Mouse (Mus musculus) yolk sac, embryonic 10.5 days (tissue): Measurements from ENCODE around the gene Apoc4.
A peak's percentile ranks its signal among the peaks of the same experiment; 100 is the strongest.

Experiments used
- DNase-seq: peaks from one replicate; pipeline ENCODE4 v3.0.0-alpha.2; 2017; ENCODE audit warnings: low spot score

Apoc4 gene

DNA sequence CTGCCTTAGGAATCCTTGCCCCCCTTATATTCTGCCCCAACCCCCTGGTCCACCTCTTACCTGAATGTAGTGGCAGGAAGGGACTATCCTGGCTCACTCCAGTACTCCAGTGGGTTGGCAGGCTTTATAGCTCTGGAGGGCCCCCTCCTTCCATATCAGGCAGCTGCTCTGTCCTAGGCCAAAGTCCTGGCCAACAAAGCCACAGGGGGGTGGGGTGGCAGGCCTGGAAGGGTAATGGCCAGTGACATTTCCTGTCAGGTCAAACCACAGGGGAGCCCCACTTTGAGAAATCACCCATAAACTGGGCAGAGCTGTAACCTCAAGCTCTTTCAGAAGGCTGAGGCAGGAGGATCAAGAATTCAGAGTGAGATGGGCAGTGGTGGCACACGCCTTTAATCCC lies 4.6 kb downstream of the Apoc4 start:
- DNase-seq: peak; percentile 75

DNA sequence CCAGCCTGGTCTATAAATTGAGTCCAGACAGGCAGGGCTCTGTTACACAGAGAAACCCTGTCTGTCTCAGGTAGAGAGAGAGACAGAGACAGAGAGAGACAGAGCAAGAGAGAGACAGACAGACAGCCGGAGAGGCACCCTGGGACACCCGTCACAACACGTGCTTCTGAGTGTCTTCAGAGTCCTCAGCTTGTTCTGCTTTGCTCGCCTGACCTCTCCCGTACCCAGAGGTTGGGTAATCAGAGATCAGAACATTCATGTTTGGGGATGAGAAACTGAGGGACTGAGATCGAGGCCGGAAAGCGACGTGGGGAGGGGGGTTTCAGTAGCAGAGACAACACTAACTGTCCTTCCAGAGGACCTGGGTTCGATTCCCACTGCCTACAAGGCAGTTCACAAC lies 5.5 kb downstream of the Apoc4 start:
- no peak for DNase-seq

DNA sequence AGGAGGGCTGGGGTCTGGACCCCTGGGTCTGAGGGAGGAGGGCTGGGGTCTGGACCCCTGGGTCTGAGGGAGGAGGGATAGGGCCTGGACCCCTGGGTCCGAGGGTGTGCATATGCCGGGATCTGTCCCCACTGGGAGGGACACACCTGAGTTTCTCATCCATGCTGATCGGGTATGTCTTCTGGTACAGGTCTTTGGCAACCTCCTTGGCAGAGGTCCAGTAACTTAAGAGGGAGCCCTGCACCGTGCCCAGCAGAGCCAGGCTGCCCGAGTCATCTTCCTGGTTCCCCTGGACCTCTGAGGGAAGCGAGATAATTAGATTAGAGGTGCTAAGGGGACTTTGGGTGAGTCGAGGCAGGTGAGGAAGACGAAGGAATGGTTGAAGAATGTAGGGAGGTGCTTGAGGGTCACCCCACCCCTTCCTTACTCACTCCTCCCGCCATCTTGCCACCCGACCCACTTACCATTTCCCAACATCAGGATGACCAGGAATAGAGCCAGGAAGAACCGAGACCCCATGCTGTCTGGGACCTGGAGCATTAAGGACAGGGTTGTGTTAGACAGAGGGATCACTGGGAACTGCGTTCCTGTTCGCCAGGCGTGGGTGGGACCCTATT lies 8.1 kb downstream of the Apoc4 start:
- DNase-seq: no peak

DNA sequence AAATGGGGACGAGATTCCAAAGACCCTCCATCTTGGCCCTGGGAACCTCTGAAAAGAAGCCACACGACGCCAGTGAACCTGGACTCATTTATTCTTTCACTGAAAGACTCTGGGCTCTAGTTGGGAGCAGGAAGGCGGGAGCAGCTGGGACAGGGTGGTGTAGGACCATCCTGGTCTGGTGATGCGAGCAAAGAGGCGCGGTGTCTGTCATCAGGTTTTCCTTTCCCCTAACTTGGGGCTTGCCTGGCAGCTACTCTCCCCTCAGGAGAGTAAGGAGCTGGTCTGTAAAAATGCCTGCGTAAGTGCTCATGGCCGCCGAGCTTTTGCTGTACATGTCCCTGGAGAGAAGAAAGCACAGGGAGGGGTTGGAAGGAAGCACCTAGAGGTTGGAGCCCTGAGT lies 9.8 kb downstream of the Apoc4 start:
- DNase-seq: no peak

DNA sequence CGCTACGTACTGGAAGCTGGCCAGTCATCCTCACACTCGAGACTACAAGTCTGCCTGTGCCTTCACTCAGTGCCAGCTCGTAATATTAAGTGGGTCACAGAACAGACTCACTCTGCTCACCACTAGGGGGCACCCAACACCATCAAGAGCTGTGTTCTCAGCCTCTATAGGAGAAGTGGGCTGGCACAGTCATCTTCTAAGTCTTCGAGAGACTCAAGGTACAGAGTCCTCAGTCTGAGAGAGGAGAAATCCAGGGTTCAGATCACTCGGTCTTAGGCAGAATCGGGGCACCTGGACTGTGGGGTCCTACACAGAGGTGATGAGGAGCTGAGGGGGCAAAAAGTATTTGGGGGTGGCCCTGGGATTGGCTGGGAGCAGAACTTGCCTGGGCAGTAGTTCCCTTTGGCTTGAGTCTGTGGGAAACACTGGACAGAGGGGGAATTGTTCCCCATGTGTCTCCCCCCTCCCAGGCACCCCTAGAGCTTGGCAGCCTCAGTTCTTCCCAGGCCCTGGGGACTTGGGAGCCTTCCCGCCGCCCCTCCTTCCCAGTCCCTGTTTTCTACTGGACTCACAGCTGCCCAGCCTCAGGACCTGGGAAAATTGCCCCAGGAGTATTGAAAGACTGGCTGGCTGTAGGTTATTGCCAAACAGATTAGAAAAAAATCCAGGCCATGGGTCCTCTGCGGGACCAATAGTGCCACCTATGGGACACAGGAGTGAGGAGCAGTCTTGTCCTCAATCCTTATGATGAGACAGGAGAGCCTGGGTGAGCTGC lies 12.1 kb downstream of the Apoc4 start:
- peak; percentile 85 for DNase-seq

DNA sequence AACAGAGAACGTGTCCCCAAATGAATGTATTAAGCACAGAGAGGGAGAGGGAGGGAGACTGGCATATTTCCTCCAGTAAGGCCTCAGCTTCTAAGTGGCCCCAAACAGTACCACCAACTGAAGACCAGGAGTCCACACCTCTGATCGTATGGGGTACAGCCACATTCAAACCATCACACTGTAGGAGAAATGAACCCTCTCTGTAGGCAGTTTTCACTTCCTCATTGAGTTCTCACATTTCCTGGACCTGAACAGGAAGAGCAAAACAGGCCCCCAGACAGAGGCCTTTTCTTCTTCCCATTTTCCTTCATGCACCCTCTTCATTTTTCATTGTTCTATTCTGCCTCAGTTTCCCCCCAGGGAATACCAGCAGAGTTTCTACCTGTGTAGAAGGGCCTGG lies 13.8 kb downstream of the Apoc4 start:
- DNase-seq: no peak

DNA sequence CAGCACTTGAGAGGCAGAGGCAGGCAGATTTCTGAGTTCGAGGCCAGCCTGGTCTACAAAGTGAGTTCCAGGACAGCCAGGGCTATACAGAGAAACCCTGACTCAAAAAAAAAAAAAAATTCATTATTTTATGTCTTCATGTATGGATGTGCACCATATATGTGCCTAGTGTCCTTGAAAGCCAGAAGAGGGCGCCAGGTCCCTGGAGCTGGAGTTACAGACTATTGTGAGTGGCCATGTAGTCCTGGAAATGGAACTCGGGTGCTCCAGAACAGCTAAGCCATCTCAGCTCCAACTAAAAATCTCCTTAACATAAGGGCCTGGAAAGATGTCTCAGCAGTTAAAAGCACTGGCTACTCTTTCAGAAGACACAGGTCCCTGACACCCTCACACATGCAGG lies 14.5 kb downstream of the Apoc4 start:
- no peak for DNase-seq

DNA sequence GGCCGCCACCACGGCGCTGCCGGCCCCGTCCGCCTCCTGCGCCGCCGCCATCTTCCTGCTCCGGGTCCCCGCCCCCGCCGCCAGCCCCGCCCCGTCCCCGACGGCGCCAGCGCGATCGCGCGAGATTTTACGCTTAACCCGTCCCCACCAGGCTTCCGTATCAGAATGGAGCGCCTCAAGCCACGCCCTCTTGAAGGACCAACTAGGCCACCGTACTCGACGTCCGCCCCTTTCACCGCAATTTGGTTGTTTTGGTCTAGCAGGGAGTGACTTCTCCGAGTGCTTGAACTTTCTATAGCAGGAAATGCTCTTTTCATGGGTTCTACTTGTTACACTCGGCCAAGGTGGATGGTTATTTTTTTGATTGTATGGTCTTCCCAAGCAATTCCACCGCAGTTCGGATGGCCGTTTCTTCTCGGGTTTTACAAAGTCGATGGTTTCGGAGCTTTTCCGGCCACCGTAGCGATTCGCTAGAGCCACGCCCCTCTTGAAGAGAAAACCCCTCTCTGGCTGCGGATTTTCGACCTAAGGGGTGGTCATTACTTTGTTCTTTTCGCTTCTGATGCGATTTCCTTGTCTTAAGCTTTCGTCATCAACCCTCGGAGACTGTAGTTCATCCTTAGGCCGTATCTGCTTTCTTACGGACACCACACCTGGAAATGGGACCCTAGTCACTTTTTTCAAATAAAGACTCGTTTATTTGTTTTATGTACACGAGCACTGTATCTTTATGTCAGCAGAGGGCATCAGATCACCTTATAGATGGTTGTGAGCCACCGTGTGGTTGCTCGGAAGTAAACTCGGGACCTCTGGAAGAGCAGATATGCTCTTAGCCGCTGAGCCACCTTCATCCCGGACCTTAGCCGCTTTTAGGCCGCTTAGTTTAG lies 16.1 kb downstream of the Apoc4 start, which contains the start of gene Clptm1:
Gene Clptm1 (minus strand): TSS at position 79 of the 887 bp plus-strand sequence.
- DNase-seq: peak; percentile 98

DNA sequence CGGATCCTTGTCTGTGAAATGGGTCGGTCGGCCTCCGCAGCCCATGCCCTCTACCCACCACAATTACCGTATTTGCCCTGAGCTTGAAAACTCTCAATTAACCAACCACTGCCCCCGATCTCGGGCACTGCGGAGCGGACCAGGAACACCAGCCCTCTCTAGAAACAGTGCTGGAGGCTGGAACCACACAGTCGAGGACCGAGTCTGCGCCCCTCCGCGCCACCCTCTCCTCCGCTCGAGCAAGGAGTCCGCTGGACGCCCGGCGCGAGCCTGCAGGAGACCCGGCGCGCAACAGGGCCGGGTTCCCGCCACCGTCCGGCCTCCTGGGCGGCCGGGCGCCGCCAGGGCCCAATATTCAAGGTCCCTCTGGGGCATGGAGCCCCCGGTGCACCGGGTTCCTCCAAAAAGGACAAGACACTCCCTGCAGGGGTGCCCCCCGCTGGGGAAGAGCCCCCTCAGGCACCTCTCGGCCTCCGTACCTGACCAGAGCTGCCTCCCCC lies 16.8 kb downstream of the Apoc4 start:
- DNase-seq: no peak

DNA sequence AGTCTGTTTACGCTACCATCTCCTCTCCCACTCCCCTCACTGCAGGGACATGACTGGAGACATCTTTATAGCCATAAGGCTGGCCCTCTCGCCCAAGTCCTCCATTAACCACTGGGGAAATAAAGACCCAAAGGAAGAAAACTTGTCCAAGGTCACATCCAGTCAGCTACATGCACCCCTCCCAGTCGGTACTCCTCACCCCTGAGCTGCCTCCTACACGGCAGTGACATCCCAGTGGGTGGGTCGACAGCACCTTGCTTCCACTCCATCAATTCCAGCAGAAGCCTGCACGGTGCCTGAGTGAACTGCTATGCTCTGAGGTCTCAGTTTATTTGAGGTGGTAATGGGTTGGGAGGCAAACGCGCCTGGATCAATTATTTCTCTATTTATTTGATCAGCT lies 17.3 kb downstream of the Apoc4 start:
- DNase-seq: no peak

DNA sequence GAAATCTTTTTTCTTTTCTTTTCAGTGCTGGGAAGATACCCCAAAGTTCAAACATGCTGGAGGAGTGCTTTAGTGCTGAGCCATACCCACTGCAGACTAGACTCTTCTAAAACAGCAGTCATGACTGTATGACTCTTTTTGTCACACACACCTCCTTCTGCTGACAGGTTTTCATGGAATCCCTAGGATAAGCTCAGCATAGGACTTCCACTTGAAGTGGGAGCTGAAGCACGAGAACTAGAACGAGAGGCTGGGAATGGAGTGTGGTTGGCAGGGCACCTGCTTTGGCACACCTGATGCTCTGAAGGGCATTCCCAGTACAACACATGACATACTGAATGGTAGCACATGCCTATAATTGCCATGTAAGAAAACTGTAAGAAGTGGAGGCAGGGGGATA lies 28.7 kb downstream of the Apoc4 start:
- DNase-seq: no peak

DNA sequence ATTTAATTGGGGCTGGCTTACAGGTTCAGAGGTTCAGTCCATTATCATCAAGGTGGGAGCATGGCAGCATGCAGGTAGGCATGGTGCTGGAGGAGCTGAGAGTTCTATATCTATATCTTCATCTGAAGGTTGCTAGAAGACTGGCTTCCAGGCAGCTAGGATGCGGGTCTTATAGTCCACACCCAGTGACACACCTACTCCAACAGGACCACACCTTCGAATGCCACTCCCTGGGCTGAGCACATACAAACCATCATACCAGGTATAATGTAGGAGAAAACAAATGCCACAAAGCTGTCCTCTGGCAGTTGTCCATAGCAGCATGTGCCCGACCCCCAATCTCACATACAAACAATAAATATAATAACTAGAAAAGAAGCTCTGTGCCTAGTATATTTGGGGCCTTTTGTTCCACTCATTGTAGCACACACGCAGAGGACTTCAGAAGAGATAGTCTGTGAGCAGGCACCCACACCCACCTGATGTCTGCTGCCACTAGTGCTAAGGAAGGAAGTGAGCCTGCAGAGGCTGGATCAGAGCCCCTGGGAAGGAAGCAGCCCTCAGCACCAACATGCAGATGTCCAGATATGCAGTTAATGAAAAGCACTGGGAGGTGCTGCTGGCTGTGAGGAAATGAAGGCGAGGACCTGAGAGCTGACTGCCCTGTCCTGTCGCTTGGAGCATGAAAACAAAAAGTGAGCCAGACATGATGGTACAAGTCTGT lies 30.1 kb downstream of the Apoc4 start:
- no peak for DNase-seq

DNA sequence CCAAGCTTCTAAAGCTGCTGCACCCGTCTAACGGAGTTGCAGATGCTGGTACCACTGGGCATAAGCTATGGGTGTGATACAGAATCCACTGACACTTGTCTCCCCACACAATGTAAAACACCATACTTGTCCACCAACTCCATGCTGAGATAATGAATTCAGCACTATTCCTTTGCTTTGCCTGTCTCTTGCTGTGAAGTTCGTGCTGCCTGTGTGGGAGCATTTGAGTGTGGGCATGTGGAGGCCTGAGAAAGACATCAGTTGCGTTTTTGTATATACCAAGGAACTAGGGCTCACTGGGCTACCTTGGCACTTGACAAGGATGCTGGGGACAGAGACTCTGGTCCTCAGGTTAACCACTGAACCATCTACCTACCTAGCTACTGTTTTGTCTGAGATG lies 40.1 kb downstream of the Apoc4 start:
- no peak for DNase-seq

DNA sequence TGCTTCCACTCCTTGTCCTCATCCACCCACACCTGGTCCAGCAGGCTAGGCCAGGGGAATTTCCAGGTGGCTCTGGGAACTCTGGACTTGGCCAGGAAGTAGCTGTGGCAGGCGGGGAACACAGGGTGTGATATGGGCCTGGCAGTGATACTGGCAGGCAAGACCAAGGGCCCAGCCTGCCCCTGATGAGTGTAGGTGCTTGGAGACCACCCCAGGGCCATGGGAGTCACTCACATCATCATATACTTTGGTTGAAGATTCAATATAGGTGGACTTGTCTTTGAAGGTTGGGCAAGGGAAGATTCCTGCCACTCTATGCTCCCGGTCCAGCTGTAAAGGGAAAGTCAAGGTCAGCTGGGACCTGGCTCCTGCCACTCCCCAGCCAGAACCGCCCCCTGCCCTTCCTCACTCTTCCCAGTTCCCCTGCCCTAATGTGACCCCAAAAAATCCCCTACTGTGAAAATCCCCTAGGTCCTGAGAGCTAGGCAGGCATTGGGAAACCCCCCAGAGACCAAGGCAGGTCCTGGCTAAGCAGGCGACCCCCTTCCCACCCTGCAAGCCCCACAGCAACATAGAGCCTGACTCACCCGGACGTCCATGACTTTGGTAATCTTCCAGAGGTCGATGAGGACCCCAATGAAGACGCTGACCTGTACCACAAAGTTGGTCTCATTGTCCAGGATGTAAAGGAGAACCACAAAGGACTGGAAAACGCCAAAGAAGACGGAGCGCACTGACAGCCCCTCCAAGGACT lies 46.0 kb downstream of the Apoc4 start:
- DNase-seq: no peak

DNA sequence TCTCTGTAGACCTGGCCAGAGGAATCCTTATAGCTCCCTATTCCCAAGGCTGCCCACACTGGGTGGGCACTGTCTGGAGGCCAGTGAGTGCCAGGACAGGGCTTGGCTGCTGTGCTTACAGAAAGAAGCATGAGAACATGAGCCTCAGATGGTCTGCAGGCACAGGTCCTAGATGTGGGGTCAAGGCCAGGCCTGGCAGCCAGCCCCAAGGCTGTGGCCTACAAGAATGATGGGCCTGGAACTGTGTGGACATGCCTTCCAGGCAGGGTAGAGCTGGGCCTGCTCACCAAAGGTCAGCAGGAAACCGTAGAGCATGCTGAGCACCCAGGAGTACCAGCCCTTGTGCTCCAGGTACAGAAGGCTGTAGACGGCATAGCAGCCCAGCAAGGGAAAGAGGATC lies 46.7 kb downstream of the Apoc4 start:
- no peak for DNase-seq

DNA sequence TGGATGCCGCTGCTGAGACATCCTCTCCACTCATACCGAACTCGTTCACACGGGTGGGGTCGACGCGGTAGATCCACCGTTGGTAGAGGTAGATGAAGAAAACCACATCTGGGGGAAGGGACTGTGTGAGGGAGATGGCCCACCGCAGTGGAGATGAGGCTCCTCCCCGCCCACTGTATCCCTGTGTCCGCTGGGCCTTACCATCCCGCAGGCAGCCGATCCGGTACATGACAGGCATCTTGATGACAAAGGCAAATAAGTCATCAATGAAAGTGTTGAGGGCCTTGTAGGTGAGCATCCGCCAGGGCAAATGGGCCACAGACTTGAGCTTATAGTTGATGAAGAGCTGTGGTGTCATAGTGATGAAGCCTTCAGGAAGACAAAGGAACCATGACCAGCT lies 47.4 kb downstream of the Apoc4 start:
- DNase-seq: no peak

DNA sequence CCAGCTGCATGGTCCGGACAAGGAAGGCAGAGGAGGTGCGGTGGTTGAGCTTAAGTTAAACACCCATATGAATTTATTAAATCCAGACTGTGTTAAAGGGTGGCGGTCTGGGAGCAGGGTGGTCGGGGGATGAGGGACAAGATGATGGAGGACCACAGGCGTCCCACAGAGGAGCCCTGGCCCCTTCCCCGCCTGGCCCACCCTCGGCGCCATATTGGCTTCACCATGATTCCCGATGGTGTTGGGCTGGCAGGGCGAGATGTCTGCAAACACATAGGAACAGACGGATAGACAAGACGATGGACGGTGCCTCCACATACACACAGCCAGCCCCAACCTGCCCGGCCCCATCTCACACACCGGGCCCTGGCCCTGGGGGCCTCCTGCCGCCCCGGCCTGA lies 48.1 kb downstream of the Apoc4 start:
- DNase-seq: no peak

DNA sequence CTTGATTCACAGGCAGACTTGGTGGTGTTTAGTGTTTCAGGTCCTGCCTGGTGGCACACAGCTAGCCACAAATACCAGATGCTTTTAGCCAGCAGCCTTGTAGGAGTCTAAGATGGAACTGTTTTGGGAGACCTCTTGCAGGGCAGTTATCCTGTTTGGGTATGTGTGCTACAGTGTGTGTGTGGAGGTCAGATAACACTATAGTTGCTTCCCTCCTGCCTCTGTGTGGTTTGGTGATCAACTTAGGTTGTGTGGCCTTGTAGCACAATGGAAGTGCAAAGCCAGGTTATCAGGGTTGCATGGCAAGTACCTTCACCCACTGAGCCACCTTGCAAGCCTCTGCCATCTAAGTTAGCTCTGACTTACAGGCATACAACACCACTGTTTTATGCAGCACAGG lies 48.6 kb downstream of the Apoc4 start:
- no peak for DNase-seq

DNA sequence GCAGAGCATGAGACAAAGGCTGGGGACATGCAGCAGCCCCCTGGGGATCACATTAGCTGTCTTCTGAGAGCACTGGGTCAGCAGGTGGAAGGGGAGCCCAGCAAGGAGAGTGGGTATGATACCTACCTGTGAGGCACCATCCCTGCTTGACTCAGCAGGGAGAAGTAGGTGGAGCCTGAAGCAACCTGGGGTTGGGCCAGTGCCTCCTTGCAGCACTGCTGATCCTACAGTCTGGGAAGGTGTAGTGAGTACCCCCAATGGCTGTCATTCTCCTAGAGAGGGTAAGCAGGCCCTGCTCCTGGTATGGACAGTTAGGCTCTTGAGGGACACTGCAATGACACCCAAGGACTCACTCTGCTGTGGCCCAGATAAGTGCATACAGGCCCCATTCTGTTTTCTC lies 49.0 kb downstream of the Apoc4 start:
- DNase-seq: no peak

DNA sequence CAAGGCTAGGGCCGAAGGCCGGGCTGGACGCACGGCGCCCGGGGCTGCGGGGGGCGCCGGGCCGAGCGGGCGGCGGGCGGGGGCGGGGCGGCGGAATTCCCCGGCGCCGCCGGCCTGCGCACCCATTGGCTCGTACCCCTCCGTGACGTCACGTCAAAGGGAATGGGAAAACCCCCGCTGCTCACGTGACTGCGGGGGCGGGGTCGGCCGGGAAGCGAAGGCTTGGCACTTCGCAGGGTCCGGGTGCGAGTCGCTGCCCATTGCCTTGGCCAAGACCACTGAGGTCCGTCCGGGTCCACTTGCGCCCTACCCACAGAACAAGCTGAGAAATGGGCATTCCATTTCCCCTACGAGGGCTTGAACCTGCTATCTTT lies 51.9 kb downstream of the Apoc4 start, which contains the start of gene Relb:
Gene Relb (minus strand): TSS at position 78 of the 374 bp plus-strand sequence.
- DNase-seq: peak; percentile 88
